Mouse (Mus musculus) CD8-positive naive resting alpha-beta T cell, adult 2 months (primary cell): ENCODE results near the gene Upk3b.

ENCODE experiments used
- DNase-seq, 2 experiments: peaks; one replicate each; pipeline ENCODE4 v3.0.0; 2022; ENCODE audit warnings: low read depth in 2 of 2, low spot score in 2 of 2

The Upk3b gene

DNA sequence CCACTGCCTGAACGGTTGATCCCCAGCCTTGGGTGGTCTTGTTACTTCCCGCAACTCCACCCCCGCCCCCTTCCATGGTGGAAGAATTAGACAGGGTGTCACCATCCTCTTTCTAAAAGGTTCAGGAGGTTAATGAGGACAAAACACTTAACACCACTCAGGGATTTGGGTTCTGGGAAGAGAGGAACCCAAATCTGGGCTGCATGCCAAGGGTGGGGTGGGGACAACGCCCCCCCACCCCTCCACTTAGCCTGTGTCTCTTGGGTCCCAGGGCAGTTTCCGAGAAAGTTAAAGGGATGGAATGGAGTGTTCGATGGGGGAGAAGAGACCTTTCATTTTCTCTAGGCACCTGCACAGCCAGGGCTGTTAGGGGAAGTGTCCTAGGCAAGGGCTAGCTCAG is 34.8 kb downstream of the Upk3b start:
- no peak for DNase-seq

DNA sequence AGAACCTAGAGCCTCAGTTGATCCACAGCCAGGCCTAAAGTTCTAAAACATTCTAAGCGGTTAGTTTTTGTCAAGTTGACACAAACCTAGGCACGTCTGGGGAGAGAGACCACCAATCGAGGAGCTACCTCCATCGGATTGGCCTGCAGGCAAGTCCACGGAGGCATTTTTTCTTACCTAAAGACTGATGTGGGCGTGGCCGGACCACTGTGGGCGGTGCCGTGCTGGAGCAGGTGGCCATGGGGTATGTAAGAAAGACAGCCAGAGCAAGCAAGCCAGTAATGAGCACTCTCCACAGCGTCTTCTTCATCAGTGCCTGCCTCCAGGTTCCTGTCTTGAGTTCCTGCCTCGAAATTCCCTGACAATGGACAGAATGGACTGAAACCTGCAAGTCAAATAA is 35.2 kb downstream of the Upk3b start:
- no peak for DNase-seq

DNA sequence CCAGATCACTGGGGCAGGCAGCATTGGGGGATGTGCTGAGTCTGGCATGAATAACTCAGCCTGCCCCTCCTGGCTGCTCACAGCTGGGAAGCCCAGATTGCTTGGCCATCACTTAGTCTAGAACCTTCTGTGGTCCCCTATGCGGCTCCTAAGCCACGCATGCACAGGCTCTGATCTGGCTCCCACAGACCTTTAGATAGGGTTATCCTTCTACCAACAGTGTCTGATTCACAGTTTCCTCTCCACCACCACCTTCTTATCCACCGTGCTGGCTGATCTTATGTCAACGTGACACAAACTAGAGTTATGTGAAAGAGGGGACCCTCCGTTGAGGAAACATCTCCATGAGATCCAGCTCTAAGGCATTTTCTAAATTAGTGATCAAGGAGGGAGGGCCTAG is 36.8 kb downstream of the Upk3b start:
- DNase-seq: no peak

DNA sequence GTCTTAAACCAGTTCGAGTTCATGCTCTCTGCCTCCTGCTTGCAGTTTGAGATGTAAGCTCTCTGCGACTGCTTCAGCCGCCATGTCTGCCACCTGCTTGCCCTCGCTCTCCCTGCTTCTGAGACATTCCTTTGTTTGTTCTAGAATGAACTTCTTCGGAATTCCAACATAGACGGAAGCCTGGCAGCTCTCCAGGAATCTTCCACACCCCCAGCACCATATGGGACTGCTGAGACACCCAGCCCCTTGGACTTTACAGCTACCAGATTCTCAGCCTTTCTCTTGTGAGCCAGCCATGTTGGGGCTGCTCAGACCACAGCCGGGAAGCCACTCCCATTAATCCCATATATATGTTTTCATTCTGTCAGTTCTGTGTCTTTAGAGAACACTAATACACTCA is 38.0 kb downstream of the Upk3b start:
- DNase-seq: no peak

DNA sequence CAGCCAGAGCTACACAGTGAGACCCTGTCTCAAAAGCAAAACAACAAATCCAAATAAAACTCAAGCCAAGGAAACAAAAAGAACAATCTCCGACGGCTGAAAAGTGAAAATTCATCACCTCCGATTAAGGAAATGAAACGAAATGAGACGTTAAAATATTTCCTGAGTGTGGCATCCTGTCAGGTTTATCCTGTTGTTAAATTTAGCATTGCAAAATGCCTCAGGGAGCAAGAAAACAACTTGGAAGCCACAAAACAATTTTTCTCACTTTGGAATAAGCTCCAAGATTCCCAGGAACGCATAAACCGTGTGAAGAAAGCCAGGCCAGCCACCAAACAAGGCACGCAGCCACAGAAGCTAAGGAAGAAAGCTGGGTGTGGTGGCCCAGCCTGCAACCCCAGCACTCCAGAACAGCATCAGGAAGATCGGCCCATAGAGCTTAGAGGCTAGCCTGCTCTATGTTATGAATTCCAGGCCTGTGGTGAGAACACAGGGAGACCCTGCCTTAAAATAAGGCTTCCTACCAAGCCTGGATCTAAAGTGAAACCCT is 38.8 kb downstream of the Upk3b start:
- no peak for DNase-seq

GRCm38 (mm10) chr5:136078136-136078535 is 39.8 kb downstream of the Upk3b start:
- DNase-seq: no peak

DNA sequence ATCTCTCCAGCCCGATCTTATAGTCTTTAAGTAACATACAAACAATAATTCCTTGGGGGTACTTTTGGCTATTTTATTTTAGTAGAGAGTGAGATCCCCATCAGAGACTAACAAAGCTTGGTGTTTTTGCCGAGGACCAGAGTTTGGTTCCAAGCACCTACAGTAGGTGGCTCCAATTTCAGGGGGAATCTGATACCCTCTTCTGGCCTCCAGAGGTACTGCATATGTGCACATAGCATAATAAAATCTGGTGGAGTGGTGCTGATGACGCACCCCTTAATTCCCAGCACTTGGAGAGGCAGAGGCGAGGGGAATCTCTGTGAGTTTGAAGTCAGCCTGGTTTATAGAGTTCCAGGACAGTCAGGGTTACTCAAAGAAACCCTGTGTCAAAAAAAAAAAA is 44.0 kb downstream of the Upk3b start:
- peak in 1 of 2 experiments; percentile 23 for DNase-seq

GRCm38 (mm10) chr5:136083669-136084107 is 45.4 kb downstream of the Upk3b start, which contains the start of gene Rasa4:
Rasa4 (plus strand) TSS chr5:136083916.
- DNase-seq: peak; percentile 82 to 93

- DNase-seq: peak in 1 of 2 experiments; percentile 22
These were observed 46.0 kb downstream of the Upk3b start for GRCm38 (mm10) chr5:136084144-136084881.

- peak in 1 of 2 experiments; percentile 32 for DNase-seq
These were observed 46.8 kb downstream of the Upk3b start for GRCm38 (mm10) chr5:136084891-136085651.

GRCm38 (mm10) chr5:136086290-136086689 is 48.0 kb downstream of the Upk3b start:
- DNase-seq: no peak

DNA sequence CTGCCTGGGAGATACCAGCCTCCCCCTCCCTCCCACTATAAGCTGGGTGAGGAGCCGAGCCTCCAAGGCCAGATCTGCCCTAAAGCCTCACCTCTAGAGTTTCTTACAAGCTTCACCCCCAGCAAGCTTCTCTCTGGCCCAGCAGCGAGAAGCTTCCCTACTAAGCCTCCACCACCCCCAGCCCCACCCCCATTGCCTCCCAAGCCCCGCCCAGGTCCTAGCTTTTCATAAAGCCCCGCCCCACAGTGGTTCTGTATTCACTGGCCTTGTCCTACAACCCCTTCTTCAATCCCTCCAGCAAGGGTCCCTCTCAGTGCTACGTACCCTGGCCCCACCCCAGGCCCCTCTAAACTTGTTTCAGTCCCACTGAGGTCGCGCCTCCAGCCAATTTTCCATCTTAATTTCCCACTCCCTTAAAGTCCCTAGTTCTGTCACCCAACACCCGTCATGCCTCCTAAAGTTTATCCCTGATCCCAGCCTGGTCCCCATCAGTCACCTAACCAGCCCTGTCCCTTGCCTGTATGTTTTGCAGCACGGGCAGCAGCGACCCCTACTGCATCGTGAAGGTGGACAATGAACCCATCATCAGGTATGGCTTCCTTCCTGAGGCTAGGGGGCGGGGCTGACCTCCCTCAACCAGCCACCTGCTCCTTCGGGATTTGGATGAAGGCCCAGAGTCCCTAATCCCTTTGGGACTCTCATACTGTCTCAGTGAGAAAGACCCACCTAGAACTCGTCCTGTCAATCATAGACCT is 50.7 kb downstream of the Upk3b start:
- no peak for DNase-seq

DNA sequence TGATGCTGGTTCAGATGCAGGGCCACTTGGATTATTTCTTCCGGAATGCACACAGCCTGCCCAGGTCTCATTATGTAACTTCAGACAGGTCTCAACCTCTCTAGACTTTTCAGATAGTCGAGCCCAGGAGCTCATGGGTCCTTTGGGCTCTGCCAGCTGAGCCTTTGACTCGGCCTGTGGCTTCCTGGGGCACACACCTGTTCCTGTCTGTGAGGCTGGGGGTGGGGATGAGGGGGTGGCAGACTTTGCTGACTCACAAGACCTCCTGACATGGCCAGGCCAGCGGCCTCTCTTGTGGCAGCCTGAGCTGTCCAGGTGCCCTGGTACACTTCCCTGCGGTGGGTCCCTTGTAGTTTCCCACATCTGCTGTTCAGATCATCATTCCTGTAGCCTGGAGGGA is 53.6 kb downstream of the Upk3b start:
- DNase-seq: no peak

DNA sequence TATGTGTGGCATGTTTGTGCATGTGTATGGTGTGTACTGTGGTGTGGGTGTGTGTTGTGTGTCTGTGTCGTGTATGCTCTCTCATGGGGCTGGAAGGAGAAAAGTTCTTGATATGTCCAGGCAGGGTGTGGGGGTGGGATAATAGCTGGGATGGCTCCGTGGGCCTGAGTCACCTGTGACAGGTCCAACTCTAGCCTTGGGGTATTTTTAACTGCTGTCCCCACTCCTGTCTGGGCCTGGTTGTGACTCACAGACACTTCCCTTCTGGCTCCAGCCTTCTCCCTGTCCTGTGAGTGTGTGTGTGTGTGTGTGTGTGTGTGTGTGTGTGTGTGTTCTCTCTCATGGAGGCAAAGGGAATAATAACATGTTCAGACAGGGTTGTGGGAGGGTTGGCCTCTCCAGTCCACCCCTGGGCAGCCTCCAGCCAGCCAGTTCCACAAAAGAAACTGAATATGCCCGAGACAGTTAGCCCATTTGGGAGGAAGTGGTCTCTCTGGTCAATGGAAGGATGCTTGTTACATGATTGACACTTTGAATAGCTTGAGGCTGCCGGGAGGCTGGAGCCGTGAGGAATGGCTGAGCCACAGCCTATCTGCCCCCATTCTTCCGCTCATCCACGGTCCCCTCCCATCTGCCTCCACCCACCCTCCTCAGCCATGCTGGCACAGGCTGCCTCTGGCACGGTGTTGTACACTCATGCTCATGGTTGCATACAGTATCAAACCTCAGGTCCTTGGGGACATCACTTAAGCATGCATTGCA is 56.1 kb downstream of the Upk3b start:
- no peak for DNase-seq

- DNase-seq: no peak
These were observed 56.8 kb downstream of the Upk3b start for GRCm38 (mm10) chr5:136095089-136095488.
